Mouse (Mus musculus) layer of hippocampus, adult 9-10 months (tissue): Measurements from ENCODE around the gene Prr12.

Source experiments
- DNase-seq: peaks from one replicate; pipeline ENCODE4 v3.0.0; 2022; ENCODE audit warnings: low spot score

The Prr12 gene

DNA sequence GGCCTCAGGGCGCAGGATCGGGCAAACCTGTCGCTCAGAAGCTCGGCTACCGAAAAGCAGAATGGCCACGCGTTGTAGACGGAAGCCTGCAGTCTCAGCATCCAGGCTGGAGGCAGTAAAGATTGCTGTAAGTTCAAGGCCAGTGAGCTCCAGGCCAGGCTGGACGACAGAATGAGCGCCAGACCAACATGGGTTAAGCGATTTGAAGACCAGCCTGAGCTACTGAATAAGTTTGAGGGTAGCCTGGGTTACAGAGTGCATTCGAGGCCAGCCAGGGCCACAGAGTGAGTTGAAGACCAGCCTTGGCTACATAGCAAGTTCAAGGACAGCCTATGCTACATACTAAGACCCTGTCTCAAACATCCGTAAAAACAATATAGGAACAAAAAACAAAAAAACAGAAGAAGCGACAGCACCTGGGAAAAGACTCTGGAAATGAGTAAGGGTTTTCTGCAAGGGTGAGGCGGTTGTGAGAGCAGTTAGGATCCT, 54.7 kb downstream of the Prr12 start:
- DNase-seq: no peak

DNA sequence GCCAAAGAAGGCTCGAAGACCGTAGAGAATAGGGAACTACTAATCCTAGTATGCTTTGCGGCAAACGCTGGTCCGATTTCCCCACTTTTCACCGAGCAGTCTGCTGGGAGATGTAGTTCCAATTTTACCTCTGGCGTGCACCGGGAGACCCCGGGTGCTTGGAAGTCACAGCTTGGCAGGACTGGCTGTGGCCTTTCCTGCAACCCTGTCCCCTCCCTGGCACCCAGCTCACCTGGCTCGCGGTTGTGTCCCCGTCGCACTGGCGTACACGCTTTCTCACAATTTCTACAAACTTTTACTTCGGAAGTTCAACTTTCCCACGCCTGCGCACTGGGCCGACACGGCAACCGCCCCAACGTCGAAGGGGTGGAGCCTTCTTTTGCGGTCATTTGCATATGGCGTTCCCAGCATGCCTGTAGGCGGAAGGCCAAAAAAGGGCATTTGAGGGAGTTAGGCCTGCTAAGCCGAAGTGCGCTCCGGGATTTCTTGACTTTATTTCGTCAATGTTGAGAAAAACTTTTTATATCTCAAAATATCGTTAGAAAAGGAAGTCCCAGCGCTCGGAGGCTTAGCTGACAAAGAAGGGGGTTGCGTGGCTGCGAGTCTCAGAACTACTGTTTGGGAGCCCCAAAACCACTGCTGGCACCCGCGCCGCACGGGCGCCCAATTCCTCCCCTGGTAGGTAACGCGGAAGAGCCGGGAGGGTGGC, 55.3 kb downstream of the Prr12 start, which contains the start of gene Irf3:
Gene Irf3, plus strand, starts transcription at position 418 of the 709 bp plus-strand sequence.
- peak; percentile 97 for DNase-seq

DNA sequence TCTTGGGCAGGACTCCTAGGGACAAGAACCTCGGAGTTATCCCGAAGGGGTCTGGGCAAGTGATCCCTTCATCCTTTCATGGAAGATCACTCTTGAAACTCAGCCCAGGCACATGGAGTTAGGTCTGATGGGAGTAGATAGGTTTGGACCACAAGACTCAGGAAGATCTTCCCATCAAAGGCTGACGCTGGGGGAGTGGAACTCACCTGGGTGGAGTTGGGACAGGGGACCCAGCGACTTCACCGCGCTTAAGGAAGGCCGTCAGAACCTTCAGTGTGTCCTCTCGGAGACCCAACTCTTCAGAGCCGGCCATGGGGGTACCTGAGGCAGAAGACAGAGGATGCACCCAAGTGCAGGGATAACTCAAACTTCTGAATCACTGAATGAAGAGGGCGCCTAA, 56.0 kb downstream of the Prr12 start:
- no peak for DNase-seq

GRCm38 (mm10) chr7:44986879-44987718, 65.6 kb downstream of the Prr12 start:
- DNase-seq: no peak

DNA sequence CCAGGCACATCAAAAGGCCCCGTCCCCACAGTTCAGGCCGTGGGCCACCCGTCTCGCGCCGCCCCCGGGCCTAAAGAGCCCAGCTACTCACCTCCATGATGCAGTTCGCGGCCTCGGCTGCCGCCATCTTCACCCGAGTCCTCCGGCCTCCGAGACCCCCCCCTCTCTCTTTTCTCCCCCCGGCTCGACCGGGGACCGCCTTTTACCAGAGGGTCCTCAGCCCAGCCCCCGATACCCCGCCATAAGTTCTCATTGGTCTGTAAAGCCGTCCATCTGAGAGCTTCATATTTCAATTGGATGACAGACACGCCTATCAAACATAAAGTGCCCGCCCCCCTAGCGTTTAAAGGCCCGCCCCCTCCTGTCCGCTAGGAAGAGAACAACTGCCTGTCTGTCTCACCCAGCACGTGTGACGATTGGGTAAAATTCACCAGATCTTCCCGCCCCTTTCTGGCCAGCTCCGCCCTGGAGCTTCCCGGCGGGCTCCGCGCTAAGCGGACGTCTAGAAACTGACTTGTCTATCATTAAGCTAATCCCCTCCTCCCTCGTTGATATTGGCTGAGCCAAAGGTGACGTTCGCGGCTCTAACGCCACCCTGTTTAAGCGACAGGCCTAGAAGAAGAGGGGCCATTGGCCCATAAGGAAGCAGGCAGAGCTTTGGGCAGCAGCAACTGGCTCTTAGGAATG, 66.3 kb downstream of the Prr12 start, which contains the start of gene Prmt1:
Gene Prmt1, minus strand, starts transcription at position 377 of the 687 bp plus-strand sequence.
- DNase-seq: peak; percentile 97

DNA sequence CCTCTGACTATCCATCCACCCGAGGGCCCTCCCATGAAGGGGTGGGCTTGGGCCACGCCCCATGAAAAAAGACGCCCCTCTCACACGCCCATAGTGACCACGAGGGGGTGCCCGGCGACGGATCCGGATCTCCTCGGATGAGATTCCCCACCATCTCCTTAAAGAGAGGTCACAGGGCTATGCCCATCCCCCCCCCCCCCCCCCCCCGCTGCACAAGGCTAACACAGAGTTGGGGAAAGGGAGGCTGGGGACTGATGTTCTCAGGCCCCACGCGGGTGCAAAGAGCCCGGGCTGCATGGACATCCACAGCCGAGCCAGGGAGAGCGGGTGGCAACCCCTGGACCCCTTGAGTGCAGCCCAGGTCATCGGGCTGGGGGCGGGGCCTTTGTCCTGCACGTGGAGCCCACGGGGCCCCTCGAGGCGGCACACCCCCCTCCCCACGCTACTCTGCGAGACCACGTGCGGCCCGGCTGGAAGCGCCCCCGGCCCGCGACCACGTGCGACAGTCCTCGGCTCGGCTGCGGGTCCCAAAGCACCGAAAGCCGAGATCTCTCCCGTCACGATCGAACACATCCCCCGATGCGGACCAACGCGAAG, 67.0 kb downstream of the Prr12 start:
- DNase-seq: no peak

GRCm38 (mm10) chr7:44984833-44985164, 67.9 kb downstream of the Prr12 start:
- DNase-seq: no peak

DNA sequence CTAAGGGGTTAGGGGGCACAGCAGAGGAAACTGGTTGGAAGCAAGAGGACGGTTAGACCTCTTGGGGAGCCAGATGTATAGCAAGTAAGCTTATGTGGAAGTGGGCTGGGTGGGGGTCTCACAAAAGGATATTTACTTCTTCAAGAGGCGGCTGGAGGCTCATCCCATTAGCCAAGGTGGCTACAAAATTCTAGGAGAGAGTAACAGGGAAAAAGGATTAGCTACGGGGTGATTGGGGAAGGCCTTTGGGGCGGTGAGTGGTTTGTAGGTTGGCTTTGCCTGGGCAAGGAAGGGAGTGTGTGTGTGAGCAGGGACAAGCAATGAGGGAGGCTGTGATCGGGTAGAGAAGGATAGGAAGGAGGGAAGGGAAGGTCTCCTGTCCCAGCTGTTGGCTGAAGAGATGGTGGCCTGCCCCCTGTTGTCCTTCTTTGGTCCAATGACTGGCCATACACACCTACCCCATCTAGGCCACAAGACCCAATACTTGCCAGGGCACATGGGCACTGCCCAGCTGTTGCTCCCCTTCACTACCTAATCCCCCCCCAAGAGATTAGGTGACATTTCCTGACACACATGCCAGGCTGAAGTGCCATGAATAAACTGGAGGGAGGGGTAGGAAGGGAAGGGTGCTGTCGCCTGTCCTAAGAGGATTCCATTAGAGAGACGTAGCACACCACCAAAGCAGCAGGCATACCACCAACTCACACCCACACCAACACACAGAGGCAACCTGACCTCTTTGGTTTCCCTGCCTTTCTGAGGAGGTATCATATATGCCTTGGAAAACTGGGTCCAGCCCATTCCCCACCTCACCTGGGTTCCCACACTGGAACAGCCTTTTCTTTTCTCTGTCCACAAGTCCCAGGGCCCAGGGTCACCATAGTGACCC, 68.5 kb downstream of the Prr12 start:
- no peak for DNase-seq

DNA sequence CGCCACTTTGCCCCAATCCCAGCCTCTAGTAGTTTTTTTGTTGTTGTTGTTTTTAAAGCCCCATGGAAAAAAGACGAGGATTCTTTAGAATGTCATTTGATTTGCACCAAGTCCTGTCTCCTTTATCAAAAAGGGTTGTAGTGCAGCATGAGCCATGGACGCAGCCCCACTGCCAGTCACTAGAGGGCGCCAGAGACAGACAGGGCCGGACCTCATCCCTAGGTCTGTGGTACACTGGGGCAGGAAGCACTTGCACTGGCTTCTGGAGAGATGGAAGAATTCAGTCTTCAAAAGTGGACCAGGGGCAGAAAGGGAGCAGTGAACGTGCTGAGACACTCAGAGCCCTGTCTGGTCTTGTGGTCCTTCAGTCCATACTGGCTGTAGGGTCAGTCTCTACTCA, 69.6 kb downstream of the Prr12 start:
- peak; percentile 82 for DNase-seq

DNA sequence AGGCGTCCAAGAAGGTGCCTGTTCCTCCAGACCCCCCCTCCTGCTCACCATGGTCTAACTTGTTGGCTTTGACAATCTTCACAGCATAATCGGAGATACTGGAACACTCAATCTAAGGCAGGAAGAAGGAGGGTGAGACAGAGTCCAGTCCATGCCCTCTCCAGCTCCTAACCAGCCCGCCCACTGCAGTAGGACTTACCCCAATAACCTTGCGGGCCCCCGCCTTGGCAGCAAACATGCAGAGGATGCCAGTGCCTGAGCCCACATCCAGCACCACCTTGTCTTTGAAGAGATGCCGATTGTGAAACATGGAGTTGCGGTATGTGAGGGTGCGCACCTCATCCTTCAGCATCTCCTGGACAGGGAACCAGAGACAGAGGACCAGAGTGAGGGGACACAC, 71.1 kb downstream of the Prr12 start:
- DNase-seq: no peak

DNA sequence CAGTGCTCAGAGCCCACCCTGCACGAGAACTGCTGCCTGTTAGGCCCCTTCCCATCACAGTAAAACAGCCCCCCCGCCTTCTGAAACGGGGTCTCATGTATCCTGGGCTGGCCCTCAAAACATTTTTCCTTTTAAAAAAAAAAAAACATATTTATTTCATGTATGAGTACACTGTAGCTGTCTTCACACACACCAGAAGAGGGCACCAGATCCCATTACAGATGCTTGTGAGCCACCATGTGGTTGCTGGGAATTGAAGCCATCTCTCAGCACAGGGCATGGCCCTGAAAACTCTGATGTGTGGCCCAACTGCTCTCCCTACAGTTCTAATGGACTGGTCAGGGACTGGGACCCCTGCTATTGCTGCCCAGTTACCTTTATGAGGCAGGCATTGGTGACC, 74.4 kb downstream of the Prr12 start:
- DNase-seq: no peak
